In the genomic region with DNA sequence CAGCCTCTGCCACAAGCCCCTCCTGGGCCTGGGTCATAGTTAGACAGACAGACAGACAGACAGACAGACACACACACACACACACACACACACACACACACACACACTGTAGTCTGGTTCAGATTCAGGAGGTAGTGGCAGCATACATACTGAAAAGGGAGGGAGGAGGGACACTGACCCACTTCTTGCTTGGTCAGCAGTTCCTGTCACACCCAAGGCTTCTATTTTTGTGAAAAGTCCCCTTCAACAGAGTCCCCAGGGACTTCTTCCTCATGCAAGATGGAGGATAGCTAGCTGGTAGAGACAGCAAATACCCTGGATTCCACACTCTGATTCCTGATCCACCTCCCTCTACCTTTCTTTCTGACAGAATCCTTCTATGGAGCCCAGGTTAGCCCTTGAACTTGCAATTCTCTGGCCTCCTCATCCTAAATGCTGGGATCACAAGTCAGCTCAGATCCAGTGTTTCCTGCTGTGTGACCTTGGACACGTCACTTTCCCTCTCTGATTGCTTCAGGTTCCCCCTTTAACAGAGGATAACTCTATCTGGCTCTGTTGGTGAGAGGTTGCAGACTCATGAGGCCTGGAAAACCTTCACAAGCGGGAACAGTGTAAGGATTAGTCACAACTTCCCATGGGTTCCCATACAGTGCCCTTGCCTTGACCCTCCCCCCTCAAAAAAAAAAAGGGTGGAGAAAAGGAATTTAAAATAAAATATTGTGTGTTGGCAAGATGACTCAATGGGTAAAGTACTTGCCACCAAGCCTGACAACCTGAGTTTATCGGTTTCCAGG, we compare ENCODE assay signal across 11 mouse cellular contexts. TPM values are rescaled to one million over a fixed set of nuclear protein-coding genes. Genes with fewer than 3 reads are reported as not detected.
DNase-seq lines count a peak whose midpoint lies in the region; ATAC-seq and TF ChIP-seq lines count a peak whose summit lies in the region.
"Had no signal": no experiment of that assay in that cellular context is flagged by ENCODE, and none has a peak within 500 bp of the region (broad histone marks: within the 10 kb centered on the region; RNA-seq: fewer than 3 reads in every experiment).

No protein-coding gene starts in this region.

- TF ChIP-seq POLR2A in kidney, adult 2 months (IDR thresholded peaks at IDR 0.05; ENCODE audit: low read depth, low read length) = no peak
- no peak for TF ChIP-seq POLR2A in ES-Bruce4 (IDR thresholded peaks at IDR 0.05; ENCODE audit: insufficient read depth, low read length)
- TF ChIP-seq POLR2A in bone marrow, adult 2 months (IDR thresholded peaks at IDR 0.05; ENCODE audit: borderline replicate concordance, control insufficient read depth, low read depth, low read length) = no peak

- peak; percentile 34; the same call in 1 of the 2 replicates for ATAC-seq in megakaryocyte, adult 5-6 weeks (ENCODE audit: poor library complexity, severe bottlenecking)

- H3K4me1 ChIP-seq in kidney, adult 2 months (ENCODE audit: control insufficient read depth, insufficient read depth, low read length) = no peaks in the 10 kb centered on the region
- no peaks in the 10 kb centered on the region for H3K4me1 ChIP-seq in ES-Bruce4 (ENCODE audit: control insufficient read depth, insufficient read depth, low read length)
- H3K4me1 ChIP-seq in bone marrow, adult 2 months (ENCODE audit: control insufficient read depth, insufficient read depth, low read length) = peaks cover 4% of the 10 kb centered on the region

- no peak overlapping the region for H3K4me3 ChIP-seq in kidney, adult 2 months (ENCODE audit: insufficient read depth, low read depth, low read length)
- no peak overlapping the region for H3K4me3 ChIP-seq in ES-Bruce4 (ENCODE audit: low read depth, low read length)
- H3K4me3 ChIP-seq in bone marrow, adult 2 months (replicated peaks; ENCODE audit: control insufficient read depth, low read depth, low read length) = no peak overlapping the region

- 79% methylated on average over 3 of the region's 3 CpGs for WGBS in kidney, adult 2 months
- 78% methylated on average over 3 of the region's 3 CpGs for WGBS in bone marrow, adult 2 months

- peak overlapping the region; percentile 54; the same call in 1 of the 2 replicates for H3K9ac ChIP-seq in ES-Bruce4 (ENCODE audit: low read depth, poor library complexity, severe bottlenecking)
- H3K9ac ChIP-seq: hindbrain, embryonic 14.5 days had no signal

- no peaks in the 10 kb centered on the region for H3K9me3 ChIP-seq in ES-Bruce4 (replicated peaks; ENCODE audit: control insufficient read depth, insufficient read depth, low read length, poor library complexity, severe bottlenecking)

- no peaks in the 10 kb centered on the region for H3K36me3 ChIP-seq in kidney, adult 2 months (ENCODE audit: control insufficient read depth, insufficient read depth, low read length)
- 0 out of 2 replicates have a peak, but pooled peaks cover 2% of the 10 kb centered on the region for H3K36me3 ChIP-seq in ES-Bruce4 (ENCODE audit: control insufficient read depth, insufficient read depth, low read length, poor library complexity, severe bottlenecking)

- intact Hi-C loops in left cerebral cortex, postnatal 25 days (cut with DNase I) = no loop called here
- intact Hi-C loops in left cerebral cortex, postnatal 36 days (cut with DNase I) = no loop called here

- no peak for TF ChIP-seq EP300 in ES-Bruce4 (IDR thresholded peaks at IDR 0.05; ENCODE audit: insufficient read depth, low read depth, low read length)

- peak overlapping the region; percentile 77 for H3K27ac ChIP-seq in kidney, adult 2 months (ENCODE audit: insufficient read depth, low read depth, low read length)
- peak overlapping the region; percentile 28; the same call in 1 of the 2 replicates for H3K27ac ChIP-seq in ES-Bruce4 (ENCODE audit: insufficient read depth, low read length)
- peak overlapping the region; percentile 52; the same call in 1 of the 2 replicates for H3K27ac ChIP-seq in bone marrow, adult 2 months (ENCODE audit: control insufficient read depth, insufficient read depth, low read depth, low read length, poor library complexity)
- H3K27ac ChIP-seq: hindbrain, embryonic 14.5 days had no signal

- H3K27me3 ChIP-seq in kidney, adult 2 months (replicated peaks; ENCODE audit: control insufficient read depth, insufficient read depth, low read length) = no peaks in the 10 kb centered on the region
- no peaks in the 10 kb centered on the region for H3K27me3 ChIP-seq in ES-Bruce4 (ENCODE audit: control insufficient read depth, insufficient read depth, low read length, poor library complexity, severe bottlenecking)

- no peak for DNase-seq in kidney, adult 2 months
- DNase-seq in kidney, adult 11 months = no peak
- no peak for DNase-seq in right cerebral cortex, postnatal 36 days (ENCODE audit: low spot score in 2 of 2)
- DNase-seq in left cerebral cortex, postnatal 25 days (ENCODE audit: low spot score in 2 of 2) = no peak
- DNase-seq in left cerebral cortex, postnatal 36 days (ENCODE audit: low spot score in 2 of 2) = no peak

- no peak for TF ChIP-seq CTCF in kidney, adult 2 months (conservative IDR thresholded peaks at IDR 0.05; ENCODE audit: insufficient read depth, insufficient read length, low read depth, low read length)
- no peak for TF ChIP-seq CTCF in ES-Bruce4 (IDR thresholded peaks at IDR 0.05; ENCODE audit: low read depth, low read length)
- no peak for TF ChIP-seq CTCF in bone marrow, adult 2 months (IDR thresholded peaks at IDR 0.05; ENCODE audit: control insufficient read depth, insufficient read depth, low read length)

RNA-seq across cellular contexts. Expression of a gene that starts 4.7 kb away (rescaled TPM):
- polyA plus RNA-seq in kidney, adult 2 months (2012; rRNA removed) = 29.2 and 36.4 TPM in 2 replicates
- 13.6 and 14.1 TPM in 2 replicates for polyA plus RNA-seq in ES-Bruce4 (2011; ENCODE audit: insufficient read depth, insufficient read length, low read depth, missing spikeins)
- 28.1 and 37.6 TPM in 2 replicates for polyA plus RNA-seq in bone marrow, adult 2 months (2011; ENCODE audit: insufficient read depth, insufficient read length, low replicate concordance, missing spikeins)
- 54.7 and 61.4 TPM in 2 replicates for total RNA-seq in megakaryocyte, adult 5-6 weeks (2015)
- total RNA-seq in megakaryocyte, adult 5-6 weeks (2017) = 108 and 126 TPM in 2 replicates
- total RNA-seq in left cerebral cortex, postnatal 25 days (2021) = 10 to 100 TPM; 15.7 to 22.1 TPM
- total RNA-seq in left cerebral cortex, postnatal 36 days (2021) = 10 to 100 TPM; 16.6 to 17.2 TPM

RNA-seq across cellular contexts. Expression of a gene that starts 23.1 kb away (rescaled TPM):
- 28.1 and 34.7 TPM in 2 replicates for polyA plus RNA-seq in kidney, adult 2 months (2012; rRNA removed)
- 42.7 and 54.0 TPM in 2 replicates for polyA plus RNA-seq in ES-Bruce4 (2011; ENCODE audit: insufficient read depth, insufficient read length, low read depth, missing spikeins)
- polyA plus RNA-seq in bone marrow, adult 2 months (2011; ENCODE audit: insufficient read depth, insufficient read length, low replicate concordance, missing spikeins) = 25.8 and 27.0 TPM in 2 replicates
- 42.1 and 55.6 TPM in 2 replicates for total RNA-seq in megakaryocyte, adult 5-6 weeks (2015)
- total RNA-seq in megakaryocyte, adult 5-6 weeks (2017) = 27.3 and 35.5 TPM in 2 replicates
- 10 to 100 TPM; 31.1 to 35.4 TPM for total RNA-seq in left cerebral cortex, postnatal 25 days (2021)
- 10 to 100 TPM; 27.2 to 38.4 TPM for total RNA-seq in left cerebral cortex, postnatal 36 days (2021)

RNA-seq across cellular contexts. Expression of a gene that starts 31.3 kb away (rescaled TPM):
- polyA plus RNA-seq in kidney, adult 2 months (2012; rRNA removed) = 0.13 TPM in 1 of 2 replicates, not detected in the other
- not detected in 2 replicates for polyA plus RNA-seq in ES-Bruce4 (2011; ENCODE audit: insufficient read depth, insufficient read length, low read depth, missing spikeins)
- polyA plus RNA-seq in bone marrow, adult 2 months (2011; ENCODE audit: insufficient read depth, insufficient read length, low replicate concordance, missing spikeins) = 1.9 and 6.0 TPM in 2 replicates
- 2.5 and 2.9 TPM in 2 replicates for total RNA-seq in megakaryocyte, adult 5-6 weeks (2015)
- 3.0 and 4.8 TPM in 2 replicates for total RNA-seq in megakaryocyte, adult 5-6 weeks (2017)
- not detected for total RNA-seq in left cerebral cortex, postnatal 25 days (2021)
- not detected for total RNA-seq in left cerebral cortex, postnatal 36 days (2021)
- polyA plus RNA-seq: gonadal fat pad, adult 2 months; hindbrain, embryonic 14.5 days; limb, embryonic 11.5 days had no signal

RNA-seq across cellular contexts. Expression of a gene that starts 40.4 kb away (rescaled TPM):
- 117 and 120 TPM in 2 replicates for polyA plus RNA-seq in kidney, adult 2 months (2012; rRNA removed)
- 44.9 and 52.5 TPM in 2 replicates for polyA plus RNA-seq in ES-Bruce4 (2011; ENCODE audit: insufficient read depth, insufficient read length, low read depth, missing spikeins)
- 98.2 and 269 TPM in 2 replicates for polyA plus RNA-seq in bone marrow, adult 2 months (2011; ENCODE audit: insufficient read depth, insufficient read length, low replicate concordance, missing spikeins)
- 106 and 118 TPM in 2 replicates for total RNA-seq in megakaryocyte, adult 5-6 weeks (2015)
- total RNA-seq in megakaryocyte, adult 5-6 weeks (2017) = 59.5 and 77.8 TPM in 2 replicates
- total RNA-seq in left cerebral cortex, postnatal 25 days (2021) = 10 to 100 TPM; 21.3 to 35.1 TPM
- 10 to 100 TPM; 27.4 to 35.8 TPM for total RNA-seq in left cerebral cortex, postnatal 36 days (2021)

RNA-seq across cellular contexts. Expression of a gene that starts 41.3 kb away (rescaled TPM):
- polyA plus RNA-seq in kidney, adult 2 months (2012; rRNA removed) = 1.2 and 1.5 TPM in 2 replicates
- polyA plus RNA-seq in ES-Bruce4 (2011; ENCODE audit: insufficient read depth, insufficient read length, low read depth, missing spikeins) = 2.0 and 2.4 TPM in 2 replicates
- polyA plus RNA-seq in bone marrow, adult 2 months (2011; ENCODE audit: insufficient read depth, insufficient read length, low replicate concordance, missing spikeins) = 21.2 and 45.7 TPM in 2 replicates
- 27.6 and 30.3 TPM in 2 replicates for total RNA-seq in megakaryocyte, adult 5-6 weeks (2015)
- 98.7 and 99.5 TPM in 2 replicates for total RNA-seq in megakaryocyte, adult 5-6 weeks (2017)
- under 1 TPM; 0.39 to 0.53 TPM for total RNA-seq in left cerebral cortex, postnatal 25 days (2021)
- total RNA-seq in left cerebral cortex, postnatal 36 days (2021) = under 1 TPM; 0.39 to 0.63 TPM
